Mouse (Mus musculus): ENCODE measurements around the gene Tango6.
"Not testable (repeated sequence)": the region's sequence is repeated elsewhere in the genome, so short reads cannot be mapped to it uniquely, and the experiment has no call there.

The Tango6 gene

GRCm38 (mm10) chr8:106880121-106880707, 197.3 kb downstream of the Tango6 start:
- DNase-seq (ENCODE audit: low spot score): no peak

- DNase-seq (ENCODE audit: low spot score): not testable (repeated sequence)
Measured at GRCm38 (mm10) chr8:106884094-106884493, 201.2 kb downstream of the Tango6 start.

- not testable (repeated sequence) for DNase-seq (ENCODE audit: low spot score)
Measured at GRCm38 (mm10) chr8:106884826-106885400, 202.0 kb downstream of the Tango6 start.

- DNase-seq (ENCODE audit: low spot score): peak; percentile 86
Measured at GRCm38 (mm10) chr8:106887336-106888189, 204.7 kb downstream of the Tango6 start.

- DNase-seq (ENCODE audit: low spot score): peak; percentile 20
Measured at GRCm38 (mm10) chr8:106888803-106889202, 205.9 kb downstream of the Tango6 start.

GRCm38 (mm10) chr8:106892210-106892805, 209.4 kb downstream of the Tango6 start:
- DNase-seq (ENCODE audit: low spot score): peak; percentile 48

- DNase-seq (ENCODE audit: low spot score): peak; percentile 58
Measured at GRCm38 (mm10) chr8:106892806-106893451, 210.1 kb downstream of the Tango6 start.

- peak; percentile 94 for DNase-seq (ENCODE audit: low spot score)
Measured at GRCm38 (mm10) chr8:106893481-106894156, 210.8 kb downstream of the Tango6 start, which contains the start of gene Utp4. Gene Utp4 (plus strand): TSS chr8:106893636.

- no peak for DNase-seq (ENCODE audit: low spot score)
Measured at GRCm38 (mm10) chr8:106899473-106899872, 216.6 kb downstream of the Tango6 start.
